In the genomic region with DNA sequence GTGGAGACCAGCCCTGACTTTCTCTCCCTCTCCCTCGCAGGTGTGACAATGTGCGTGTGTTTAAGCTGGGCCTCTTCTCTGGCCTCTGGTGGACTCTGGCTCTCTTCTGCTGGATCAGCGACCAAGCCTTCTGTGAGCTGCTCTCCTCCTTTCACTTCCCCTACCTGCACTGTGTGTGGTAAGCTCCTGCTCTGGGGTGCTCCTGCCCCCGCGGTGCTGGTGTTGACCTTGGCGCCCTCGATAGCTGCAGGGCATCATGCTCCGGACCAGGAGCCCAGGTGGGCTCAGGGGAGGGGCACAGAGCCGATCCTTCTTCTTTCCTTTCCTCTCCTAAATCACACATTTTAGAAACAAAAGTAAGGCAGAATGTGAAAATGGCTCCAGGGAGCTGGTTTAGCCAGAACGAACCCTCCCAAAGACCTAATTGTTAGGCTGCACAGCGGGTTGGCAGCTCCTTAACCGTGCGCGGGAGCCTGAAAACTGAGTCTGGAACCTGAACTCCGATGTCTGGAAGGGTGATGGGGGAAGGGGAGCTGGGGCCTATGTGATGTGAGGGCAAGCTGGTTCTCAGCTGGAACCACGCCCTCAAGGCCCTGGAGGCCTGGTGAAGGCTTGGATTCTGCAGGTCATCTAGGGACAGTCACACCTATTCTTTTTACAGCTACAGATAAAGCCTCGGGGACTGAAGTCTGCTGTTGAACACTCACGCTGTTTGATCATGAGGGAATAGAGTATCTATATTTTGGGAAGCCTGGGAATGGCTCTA, we compare ENCODE assay signal across 9 mouse cellular contexts. TPM values are rescaled to one million over a fixed set of nuclear protein-coding genes. Genes with fewer than 3 reads are reported as not detected.
DNase-seq lines count a peak whose midpoint lies in the region; ATAC-seq and TF ChIP-seq lines count a peak whose summit lies in the region.
"Had no signal": no experiment of that assay in that cellular context is flagged by ENCODE, and none has a peak within 500 bp of the region (broad histone marks: within the 10 kb centered on the region; RNA-seq: fewer than 3 reads in every experiment).

No protein-coding gene starts in this region.

- H3K27me3 ChIP-seq in heart, embryonic 12.5 days (replicated peaks) = no peaks in the 10 kb centered on the region
- H3K27me3 ChIP-seq in E14TG2a.4 (ENCODE audit: insufficient read depth, low read length) = no peaks in the 10 kb centered on the region
- H3K27me3 ChIP-seq in embryonic facial prominence, embryonic 11.5 days (ENCODE audit: control insufficient read depth, insufficient read depth, low read length) = no peaks in the 10 kb centered on the region
- H3K27me3 ChIP-seq in limb, embryonic 11.5 days (ENCODE audit: control insufficient read depth, insufficient read depth, low read length) = no peaks in the 10 kb centered on the region

- no peak overlapping the region for H3K9ac ChIP-seq in heart, embryonic 12.5 days
- H3K9ac ChIP-seq in embryonic facial prominence, embryonic 11.5 days (replicated peaks; ENCODE audit: low read length) = peak overlapping the region; percentile 9; the same call in 1 of the 2 replicates
- peak overlapping the region; percentile 43; the same call in 1 of the 2 replicates for H3K9ac ChIP-seq in limb, embryonic 11.5 days (ENCODE audit: low read length)

- H3K4me1 ChIP-seq in heart, embryonic 12.5 days (replicated peaks) = peaks cover 11% of the 10 kb centered on the region
- H3K4me1 ChIP-seq in E14TG2a.4 (replicated peaks; ENCODE audit: low read depth, low read length) = peaks cover 32% of the 10 kb centered on the region
- peaks cover 7% of the 10 kb centered on the region; the same call in 1 of the 2 replicates for H3K4me1 ChIP-seq in embryonic facial prominence, embryonic 11.5 days (ENCODE audit: control insufficient read depth, insufficient read depth, low read length)
- H3K4me1 ChIP-seq in limb, embryonic 11.5 days (ENCODE audit: control insufficient read depth, insufficient read depth, low read length) = peaks cover 8% of the 10 kb centered on the region

- 0 out of 2 replicates have a peak, but pooled peaks have one; percentile 39 for ATAC-seq in heart, embryonic 12.5 days (ENCODE audit: insufficient number of reproducible peaks, low FRiP score)
- ATAC-seq in embryonic facial prominence, embryonic 11.5 days (replicated peaks; ENCODE audit: insufficient number of reproducible peaks, low FRiP score, low TSS enrichment, low read depth) = no peak; the same call in 1 of the 2 replicates
- ATAC-seq in limb, embryonic 11.5 days (ENCODE audit: insufficient number of reproducible peaks, low FRiP score, low TSS enrichment, low read depth) = peak; percentile 84

- peaks cover 30% of the 10 kb centered on the region for H3K36me3 ChIP-seq in heart, embryonic 12.5 days
- no peaks in the 10 kb centered on the region for H3K36me3 ChIP-seq in E14TG2a.4 (ENCODE audit: insufficient read depth, low read length)
- no peaks in the 10 kb centered on the region for H3K36me3 ChIP-seq in embryonic facial prominence, embryonic 11.5 days (replicated peaks; ENCODE audit: control insufficient read depth, insufficient read depth, low read depth, low read length)
- H3K36me3 ChIP-seq in limb, embryonic 11.5 days (ENCODE audit: control insufficient read depth, insufficient read depth, low read length) = no peaks in the 10 kb centered on the region

- H3K4me3 ChIP-seq in heart, embryonic 12.5 days = no peak overlapping the region
- H3K4me3 ChIP-seq in E14TG2a.4 (replicated peaks; ENCODE audit: low read length) = peak overlapping the region; percentile 68
- no peak overlapping the region for H3K4me3 ChIP-seq in embryonic facial prominence, embryonic 11.5 days (ENCODE audit: low read depth, low read length)
- no peak overlapping the region for H3K4me3 ChIP-seq in limb, embryonic 11.5 days (ENCODE audit: low read depth, low read length)

- WGBS in heart, embryonic 12.5 days = 23% methylated on average over 18 of the region's 18 CpGs
- WGBS in embryonic facial prominence, embryonic 11.5 days = 11% methylated on average over 18 of the region's 18 CpGs
- WGBS in limb, embryonic 11.5 days = 11% methylated on average over 18 of the region's 18 CpGs

- H3K4me2 ChIP-seq in heart, embryonic 12.5 days = peak overlapping the region; percentile 33; the same call in 1 of the 2 replicates
- H3K4me2 ChIP-seq in embryonic facial prominence, embryonic 11.5 days (ENCODE audit: low read depth, low read length) = peak overlapping the region; percentile 19
- H3K4me2 ChIP-seq in limb, embryonic 11.5 days (ENCODE audit: low read depth, severe bottlenecking) = peak overlapping the region; percentile 26; the same call in 1 of the 2 replicates

- TF ChIP-seq CTCF in E14TG2a.4 (conservative IDR thresholded peaks at IDR 0.05; ENCODE audit: low read length) = no peak

- H3K27ac ChIP-seq in heart, embryonic 12.5 days (ENCODE audit: poor library complexity, severe bottlenecking) = no peak overlapping the region
- no peak overlapping the region for H3K27ac ChIP-seq in embryonic facial prominence, embryonic 11.5 days (replicated peaks; ENCODE audit: low read depth, low read length)
- H3K27ac ChIP-seq in limb, embryonic 11.5 days (replicated peaks; ENCODE audit: low read depth, low read length) = peak overlapping the region; percentile 59

- DNase-seq in heart, adult 8-10 months (ENCODE audit: low spot score) = no peak
- peak; percentile 64 for DNase-seq in embryonic facial prominence, embryonic 11.5 days (ENCODE audit: low spot score)
- peak; percentile 76 for DNase-seq in limb, embryonic 11.5 days (ENCODE audit: low spot score)
- DNase-seq in thymus, postnatal 10 days (ENCODE audit: low spot score in 2 of 2) = no peak
- DNase-seq in urinary bladder, postnatal 14 days (ENCODE audit: low spot score) = no peak
- no peak for DNase-seq in gastrocnemius, adult 8-10 months (ENCODE audit: low spot score in 2 of 2)
- DNase-seq: cerebellum, postnatal 10 days had no signal

- H3K9me3 ChIP-seq in heart, embryonic 12.5 days (replicated peaks) = peaks cover 8% of the 10 kb centered on the region; the same call in 1 of the 2 replicates
- H3K9me3 ChIP-seq in E14TG2a.4 (ENCODE audit: low read length) = peaks cover 12% of the 10 kb centered on the region
- H3K9me3 ChIP-seq in embryonic facial prominence, embryonic 11.5 days (replicated peaks; ENCODE audit: control insufficient read depth, low read length) = no peaks in the 10 kb centered on the region
- no peaks in the 10 kb centered on the region for H3K9me3 ChIP-seq in limb, embryonic 11.5 days (ENCODE audit: control insufficient read depth, low read length)

RNA-seq across cellular contexts. Expression of a gene that starts 37.6 kb away (rescaled TPM):
- 36.0 and 40.9 TPM in 2 replicates for polyA plus RNA-seq in heart, embryonic 12.5 days (2016; fragmentation: Nextera tagmentation; extraction: Ambion mirVana)
- total RNA-seq in heart, adult 8-10 months (2022) = 10 to 100 TPM; 15.3 to 17.8 (median 17.6) TPM
- 16.7 and 20.2 TPM in 2 replicates for polyA plus RNA-seq in embryonic facial prominence, embryonic 11.5 days (2014; fragmentation: Nextera tagmentation; extraction: Ambion mirVana)
- polyA plus RNA-seq in limb, embryonic 11.5 days (2014; fragmentation: Nextera tagmentation; extraction: Ambion mirVana) = 22.2 and 22.4 TPM in 2 replicates
- total RNA-seq in gastrocnemius, adult 8-10 months (2022) = 1 to 10 TPM in 3 of 4 experiments, under 1 TPM in 1; 0.89 to 3.0 (median 2.2) TPM

RNA-seq across cellular contexts. Expression of a gene that starts 54.5 kb away (rescaled TPM):
- 458 and 459 TPM in 2 replicates for polyA plus RNA-seq in heart, embryonic 12.5 days (2016; fragmentation: Nextera tagmentation; extraction: Ambion mirVana)
- total RNA-seq in heart, adult 8-10 months (2022) = 100 to 1,000 TPM; 483 to 550 (median 520) TPM
- 796 and 840 TPM in 2 replicates for polyA plus RNA-seq in embryonic facial prominence, embryonic 11.5 days (2014; fragmentation: Nextera tagmentation; extraction: Ambion mirVana)
- polyA plus RNA-seq in limb, embryonic 11.5 days (2014; fragmentation: Nextera tagmentation; extraction: Ambion mirVana) = 847 and 900 TPM in 2 replicates
- total RNA-seq in gastrocnemius, adult 8-10 months (2022) = 100 to 1,000 TPM; 382 to 465 (median 415) TPM

Comparison
In these comparisons a context has a peak if more than half of its experiments do, and no peak if none do; other contexts are left out.
1. DNase-seq: peak in embryonic facial prominence, embryonic 11.5 days (single experiment) and limb, embryonic 11.5 days (single experiment); none in heart, adult 8-10 months (single experiment), thymus, postnatal 10 days (0 of 2), urinary bladder, postnatal 14 days (single experiment) and gastrocnemius, adult 8-10 months (0 of 2).
2. Peak in every context shown above with its lines, with median percentiles within 50 percentile points of each other: H3K4me2 ChIP-seq.